Mouse (Mus musculus): Measurements from ENCODE around the gene Eipr1. TPM values are rescaled to one million over a fixed set of nuclear protein-coding genes. Genes with fewer than 3 reads are reported as not detected.

Gene Eipr1
- polyA plus RNA-seq, 1 experiment = 18.4 TPM

- H3K4me3 ChIP-seq (ENCODE audit: low read depth, low read length) = no peak overlapping the region
- TF ChIP-seq CTCF (IDR thresholded peaks at IDR 0.05; ENCODE audit: low read depth, low read length) = no peak
Measured at GRCm38 (mm10) chr12:28845811-28846210, 94.2 kb downstream of the Eipr1 start.

GRCm38 (mm10) chr12:28847401-28847800, 95.8 kb downstream of the Eipr1 start:
- Histone ChIP-seq H3K27ac (ENCODE audit: insufficient read depth, low read length) (no peak overlapping the region), H3K4me3 (ENCODE audit: low read depth, low read length) (no peak overlapping the region), H3K27me3 (ENCODE audit: control insufficient read depth, insufficient read depth, low read length, poor library complexity, severe bottlenecking) (no peaks in the 10 kb centered on the region), H3K36me3 (ENCODE audit: control insufficient read depth, insufficient read depth, low read length, poor library complexity, severe bottlenecking) (no peaks in the 10 kb centered on the region), H3K9ac (ENCODE audit: low read depth, poor library complexity, severe bottlenecking) (no peak overlapping the region), H3K9me3 (replicated peaks; ENCODE audit: control insufficient read depth, insufficient read depth, low read length, poor library complexity, severe bottlenecking) (peaks cover 14% of the 10 kb centered on the region), H3K4me1 (ENCODE audit: control insufficient read depth, insufficient read depth, low read length) (no peaks in the 10 kb centered on the region)
- TF ChIP-seq CTCF (IDR thresholded peaks at IDR 0.05; ENCODE audit: low read depth, low read length) (no peak), EP300 (IDR thresholded peaks at IDR 0.05; ENCODE audit: insufficient read depth, low read depth, low read length) (no peak), POLR2A (IDR thresholded peaks at IDR 0.05; ENCODE audit: insufficient read depth, low read length) (no peak)

More at GRCm38 (mm10) chr12:28845811-28846210, 94.2 kb downstream of the Eipr1 start:
- Histone ChIP-seq H3K9me3 (replicated peaks; ENCODE audit: control insufficient read depth, insufficient read depth, low read length, poor library complexity, severe bottlenecking) (peaks cover 15% of the 10 kb centered on the region), H3K36me3 (ENCODE audit: control insufficient read depth, insufficient read depth, low read length, poor library complexity, severe bottlenecking) (no peaks in the 10 kb centered on the region), H3K9ac (ENCODE audit: low read depth, poor library complexity, severe bottlenecking) (no peak overlapping the region), H3K27me3 (ENCODE audit: control insufficient read depth, insufficient read depth, low read length, poor library complexity, severe bottlenecking) (no peaks in the 10 kb centered on the region), H3K4me1 (ENCODE audit: control insufficient read depth, insufficient read depth, low read length) (no peaks in the 10 kb centered on the region), H3K27ac (ENCODE audit: insufficient read depth, low read length) (no peak overlapping the region)

- no peaks in the 10 kb centered on the region for H3K27me3 ChIP-seq (ENCODE audit: control insufficient read depth, insufficient read depth, low read length, poor library complexity, severe bottlenecking)
- no peaks in the 10 kb centered on the region for H3K4me1 ChIP-seq (ENCODE audit: control insufficient read depth, insufficient read depth, low read length)
- TF ChIP-seq CTCF (IDR thresholded peaks at IDR 0.05; ENCODE audit: low read depth, low read length) = no peak
- TF ChIP-seq EP300 (IDR thresholded peaks at IDR 0.05; ENCODE audit: insufficient read depth, low read depth, low read length) = no peak
- no peak for TF ChIP-seq POLR2A (IDR thresholded peaks at IDR 0.05; ENCODE audit: insufficient read depth, low read length)
- H3K4me3 ChIP-seq (ENCODE audit: low read depth, low read length) = no peak overlapping the region
- H3K27ac ChIP-seq (ENCODE audit: insufficient read depth, low read length) = no peak overlapping the region
- H3K9me3 ChIP-seq (replicated peaks; ENCODE audit: control insufficient read depth, insufficient read depth, low read length, poor library complexity, severe bottlenecking) = peaks cover 5% of the 10 kb centered on the region; the same call in 1 of the 2 replicates
- H3K36me3 ChIP-seq (ENCODE audit: control insufficient read depth, insufficient read depth, low read length, poor library complexity, severe bottlenecking) = no peaks in the 10 kb centered on the region
- no peak overlapping the region for H3K9ac ChIP-seq (ENCODE audit: low read depth, poor library complexity, severe bottlenecking)
Measured at GRCm38 (mm10) chr12:28848726-28849612, 97.4 kb downstream of the Eipr1 start.

DNA sequence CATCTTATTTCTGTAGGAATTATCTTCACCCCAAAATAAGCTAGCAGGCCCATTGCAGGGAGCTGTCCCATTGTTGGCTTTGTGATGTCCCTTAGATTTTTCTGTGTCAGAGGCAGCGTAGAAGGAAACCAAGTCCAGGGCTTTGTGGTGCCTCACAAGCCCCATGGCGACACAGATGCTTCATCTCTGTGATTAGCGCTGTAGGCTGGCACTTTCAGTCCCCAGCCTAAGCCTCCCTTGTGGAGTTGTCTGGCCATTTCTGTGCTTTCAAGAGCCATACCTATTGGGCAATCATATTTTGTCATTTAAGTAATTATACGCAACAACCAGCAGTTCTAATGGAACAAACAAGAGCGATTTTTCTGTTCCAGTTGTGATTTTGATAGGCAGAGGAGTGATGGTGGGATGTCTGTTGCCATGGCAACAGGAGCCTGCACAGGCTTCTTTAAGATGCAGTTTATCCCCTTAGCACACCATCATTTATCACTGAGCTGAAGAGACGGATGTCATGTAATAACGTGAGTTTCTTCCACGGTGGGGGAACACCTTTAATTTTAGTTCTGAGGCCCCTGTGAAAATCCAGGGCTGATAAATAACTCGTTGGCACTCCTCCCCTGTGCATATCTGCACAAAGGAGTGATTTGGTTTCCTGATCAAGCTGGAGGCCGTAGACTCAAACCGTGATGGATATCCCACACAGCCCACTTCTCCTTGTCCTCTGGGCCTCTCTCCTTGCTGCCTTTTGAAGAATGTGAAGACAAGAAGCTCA, 108.1 kb downstream of the Eipr1 start:
- Histone ChIP-seq H3K4me3 (ENCODE audit: low read depth, low read length) (no peak overlapping the region), H3K9me3 (replicated peaks; ENCODE audit: control insufficient read depth, insufficient read depth, low read length, poor library complexity, severe bottlenecking) (no peaks in the 10 kb centered on the region), H3K27ac (ENCODE audit: insufficient read depth, low read length) (no peak overlapping the region), H3K36me3 (ENCODE audit: control insufficient read depth, insufficient read depth, low read length, poor library complexity, severe bottlenecking) (no peaks in the 10 kb centered on the region), H3K9ac (ENCODE audit: low read depth, poor library complexity, severe bottlenecking) (no peak overlapping the region), H3K4me1 (ENCODE audit: control insufficient read depth, insufficient read depth, low read length) (no peaks in the 10 kb centered on the region), H3K27me3 (ENCODE audit: control insufficient read depth, insufficient read depth, low read length, poor library complexity, severe bottlenecking) (no peaks in the 10 kb centered on the region)
- no peak for TF ChIP-seq EP300 (IDR thresholded peaks at IDR 0.05; ENCODE audit: insufficient read depth, low read depth, low read length)
- TF ChIP-seq POLR2A (IDR thresholded peaks at IDR 0.05; ENCODE audit: insufficient read depth, low read length) = no peak
- no peak for TF ChIP-seq CTCF (IDR thresholded peaks at IDR 0.05; ENCODE audit: low read depth, low read length)

DNA sequence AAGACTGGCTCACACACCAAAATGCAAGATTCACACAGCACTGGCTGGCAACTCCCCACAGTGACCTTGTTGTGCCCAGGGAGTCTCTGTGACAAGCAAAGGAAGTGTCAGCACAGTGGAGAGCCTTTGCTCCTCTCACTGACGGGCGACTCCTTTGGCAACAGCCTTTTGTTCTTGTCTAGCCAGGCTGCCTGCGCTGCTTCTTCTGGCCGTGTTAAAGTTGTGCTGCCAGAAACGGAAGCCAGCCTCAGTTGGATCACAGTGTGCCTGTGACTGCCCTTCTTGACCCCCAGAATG, 108.6 kb downstream of the Eipr1 start:
- Histone ChIP-seq H3K9me3 (replicated peaks; ENCODE audit: control insufficient read depth, insufficient read depth, low read length, poor library complexity, severe bottlenecking) (no peaks in the 10 kb centered on the region), H3K27me3 (ENCODE audit: control insufficient read depth, insufficient read depth, low read length, poor library complexity, severe bottlenecking) (no peaks in the 10 kb centered on the region), H3K4me3 (ENCODE audit: low read depth, low read length) (no peak overlapping the region), H3K36me3 (ENCODE audit: control insufficient read depth, insufficient read depth, low read length, poor library complexity, severe bottlenecking) (0 out of 2 replicates have a peak, but pooled peaks cover 2% of the 10 kb centered on the region), H3K4me1 (ENCODE audit: control insufficient read depth, insufficient read depth, low read length) (no peaks in the 10 kb centered on the region), H3K9ac (ENCODE audit: low read depth, poor library complexity, severe bottlenecking) (no peak overlapping the region), H3K27ac (ENCODE audit: insufficient read depth, low read length) (no peak overlapping the region)
- TF ChIP-seq EP300 (IDR thresholded peaks at IDR 0.05; ENCODE audit: insufficient read depth, low read depth, low read length) = no peak
- no peak for TF ChIP-seq CTCF (IDR thresholded peaks at IDR 0.05; ENCODE audit: low read depth, low read length)
- TF ChIP-seq POLR2A (IDR thresholded peaks at IDR 0.05; ENCODE audit: insufficient read depth, low read length) = no peak

GRCm38 (mm10) chr12:28863260-28863659, 111.7 kb downstream of the Eipr1 start:
- Histone ChIP-seq H3K9ac (ENCODE audit: low read depth, poor library complexity, severe bottlenecking) (no peak overlapping the region), H3K9me3 (replicated peaks; ENCODE audit: control insufficient read depth, insufficient read depth, low read length, poor library complexity, severe bottlenecking) (no peaks in the 10 kb centered on the region), H3K27me3 (ENCODE audit: control insufficient read depth, insufficient read depth, low read length, poor library complexity, severe bottlenecking) (no peaks in the 10 kb centered on the region), H3K4me3 (ENCODE audit: low read depth, low read length) (no peak overlapping the region), H3K27ac (ENCODE audit: insufficient read depth, low read length) (no peak overlapping the region), H3K4me1 (ENCODE audit: control insufficient read depth, insufficient read depth, low read length) (no peaks in the 10 kb centered on the region), H3K36me3 (ENCODE audit: control insufficient read depth, insufficient read depth, low read length, poor library complexity, severe bottlenecking) (0 out of 2 replicates have a peak, but pooled peaks cover 2% of the 10 kb centered on the region)
- TF ChIP-seq EP300 (IDR thresholded peaks at IDR 0.05; ENCODE audit: insufficient read depth, low read depth, low read length) = no peak
- no peak for TF ChIP-seq CTCF (IDR thresholded peaks at IDR 0.05; ENCODE audit: low read depth, low read length)
- no peak for TF ChIP-seq POLR2A (IDR thresholded peaks at IDR 0.05; ENCODE audit: insufficient read depth, low read length)

All from ES-Bruce4 (cell line).